Mouse (Mus musculus) brain, embryonic 14.5 days (tissue): ENCODE results near the gene Perm1.

ENCODE experiments used
- CTCF ChIP-seq: fragments of 200-500 bp; IDR thresholded peaks from 2 replicates; pipeline ENCODE4 v1.5.1; 2012; ENCODE audit warnings: inconsistent platforms, mild to moderate bottlenecking, moderate library complexity, borderline replicate concordance; ENCODE audit not compliant: insufficient read depth, insufficient read length; ENCODE audit errors: extremely low read depth
- POLR2A ChIP-seq: fragments of 200-500 bp; IDR thresholded peaks from 2 replicates; pipeline ENCODE4 v1.6.1; 2012; ENCODE audit warnings: mild to moderate bottlenecking, inconsistent platforms, borderline replicate concordance; ENCODE audit not compliant: poor library complexity, insufficient read depth, insufficient read length, severe bottlenecking; ENCODE audit errors: extremely low read depth

DNA sequence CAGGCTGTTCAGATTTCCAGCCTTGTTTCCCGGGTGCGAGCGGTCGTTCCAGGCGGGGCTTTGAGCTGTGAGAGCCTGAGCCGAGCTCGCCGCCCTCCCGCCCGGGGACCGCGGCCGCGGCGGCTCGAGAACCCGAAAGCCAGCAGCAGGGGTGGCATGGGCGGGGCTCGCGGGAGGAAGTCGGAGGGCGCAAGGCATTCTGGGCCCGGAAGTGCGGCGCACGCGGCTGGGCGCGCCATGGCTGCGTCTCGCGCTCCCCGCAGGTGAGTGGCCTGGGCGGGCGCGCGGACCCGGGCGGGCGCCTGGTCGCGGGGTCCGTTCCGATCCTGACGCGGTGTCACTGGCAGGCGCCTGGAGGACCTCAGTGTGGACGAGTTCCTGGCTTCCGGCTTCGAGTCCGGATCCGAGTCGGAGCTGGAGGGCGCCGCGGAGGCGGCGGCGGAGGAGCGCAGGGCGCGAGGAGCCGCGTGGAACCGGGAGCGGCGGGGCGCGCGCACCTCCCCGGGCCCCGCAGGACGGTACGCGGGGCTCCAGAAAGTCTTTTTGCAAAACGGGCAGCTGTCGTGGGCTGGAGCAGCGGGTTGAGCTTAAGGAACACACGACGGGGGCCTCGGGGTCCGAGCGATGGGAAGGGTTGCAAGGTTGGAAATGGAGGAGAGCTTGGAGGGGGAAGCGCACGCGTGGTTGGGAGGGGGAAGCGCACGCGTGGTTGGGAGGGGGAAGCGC is 20.3 kb downstream of the Perm1 start, which contains the start of gene Noc2l:
- no peak for TF ChIP-seq CTCF
- TF ChIP-seq POLR2A, result peak; percentile 97
